Mouse (Mus musculus): ENCODE data around the gene Nampt.

Nampt gene

DNA sequence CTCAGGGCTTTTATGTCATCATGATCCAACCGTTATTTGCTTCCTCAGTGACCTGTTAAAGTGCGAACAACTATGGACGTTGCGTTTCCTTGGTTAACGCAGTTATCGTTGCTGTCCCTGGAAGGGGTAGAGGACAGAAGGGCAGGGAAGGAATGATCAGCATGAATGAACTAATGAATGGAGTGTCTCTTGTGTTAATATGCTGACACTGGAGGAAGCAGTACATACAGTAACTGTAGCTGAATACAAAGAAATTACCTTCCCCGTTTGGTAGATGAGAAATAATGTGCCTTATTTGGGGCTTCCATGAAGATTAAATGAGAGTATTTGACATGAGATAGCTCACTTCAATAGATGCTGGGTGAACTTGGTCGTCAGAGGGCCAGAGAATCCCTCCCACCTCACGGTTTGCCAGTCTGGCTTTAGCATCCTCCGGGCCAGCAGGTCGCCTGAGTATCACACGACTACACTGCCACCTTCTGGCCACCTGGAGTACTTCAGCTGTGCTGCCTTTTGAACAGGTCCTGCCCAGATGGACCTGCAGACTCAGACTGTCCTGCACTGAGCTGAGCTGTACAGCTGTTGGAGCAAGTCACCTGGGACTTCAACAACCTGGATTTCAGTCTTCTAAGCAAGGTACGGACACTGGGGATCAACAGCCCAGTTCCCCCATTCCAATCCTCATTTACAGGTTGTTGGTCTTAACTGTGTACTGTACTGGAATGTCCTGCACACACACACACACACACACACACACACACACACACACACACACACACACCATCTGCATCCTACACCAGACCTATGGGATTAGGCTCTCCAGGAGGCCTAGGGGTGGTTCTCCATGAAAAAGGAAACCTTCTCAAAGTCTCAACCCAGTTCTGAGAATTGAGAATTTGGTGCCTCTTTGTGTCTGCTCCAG is 78.1 kb downstream of the Nampt start:
- peak; percentile 75 for DNase-seq (ENCODE audit: low read depth, low spot score)

DNA sequence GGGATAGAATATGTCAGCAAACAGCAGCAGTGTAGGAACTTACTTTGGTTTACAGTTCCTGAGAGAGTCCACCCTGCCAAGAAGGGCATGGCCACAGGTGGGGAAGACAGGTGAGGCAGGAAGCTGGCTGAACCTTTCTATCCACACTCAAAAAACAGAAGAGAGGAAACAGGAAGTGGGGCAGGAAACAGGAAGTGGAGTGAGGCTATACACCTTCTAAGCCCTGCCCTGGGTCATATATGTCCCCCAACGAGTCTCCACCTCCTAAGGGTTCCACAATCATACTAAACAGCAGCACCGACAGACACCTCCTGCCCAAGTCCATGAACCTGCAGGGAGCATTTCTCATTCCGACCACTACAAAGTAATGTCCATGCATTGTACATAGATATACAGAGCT is 81.7 kb downstream of the Nampt start:
- DNase-seq (ENCODE audit: low read depth, low spot score), result no peak

Measured in ES-CJ7 (cell line).